Mouse (Mus musculus) embryonic fibroblast, embryonic 13.5 days (primary cell): ENCODE results near the gene Dusp10. TPM values are rescaled to one million over a fixed set of nuclear protein-coding genes. Genes with fewer than 3 reads are reported as not detected.
A peak's percentile ranks its signal among the peaks of the same experiment; 100 is the strongest.

Experiments
- H3K27ac ChIP-seq: 2 replicates; pipeline ENCODE4 v1.5.1; 2012; ENCODE audit warnings: low read length, control low read depth, inconsistent platforms; ENCODE audit not compliant: insufficient read depth
- H3K4me1 ChIP-seq: 2 replicates; pipeline ENCODE4 v1.6.1; 2011; ENCODE audit warnings: low read length; ENCODE audit not compliant: control insufficient read depth, insufficient read depth
- H3K4me3 ChIP-seq: 2 replicates; pipeline ENCODE4 v1.5.1; 2011; ENCODE audit warnings: mild to moderate bottlenecking, control low read depth, low read length; ENCODE audit not compliant: insufficient read depth
- CTCF ChIP-seq: IDR thresholded peaks from 2 replicates; pipeline ENCODE4 v1.5.1; 2011; ENCODE audit warnings: mild to moderate bottlenecking, control low read depth, low read length, moderate library complexity, borderline replicate concordance; ENCODE audit not compliant: insufficient read depth
- POLR2A ChIP-seq: IDR thresholded peaks from 2 replicates; pipeline ENCODE4 v1.6.1; 2011; ENCODE audit warnings: low read depth, mild to moderate bottlenecking, control low read depth, low read length, moderate library complexity
- polyA plus RNA-seq: library from polyadenylated mRNA; stranded (reverse); fragments of >200 nt; gene quantifications from 2 replicates; pipeline ENCODE4 v1.2.4, GENCODE M21; 2011; ENCODE audit warnings: low read depth; ENCODE audit not compliant: missing spikeins, insufficient read length

Dusp10 gene
- polyA plus RNA-seq, 1 experiment: 6.2 TPM

- TF ChIP-seq CTCF (no peak), POLR2A (no peak)
- no peak overlapping the region; the same call in 1 of the 2 replicates for H3K27ac ChIP-seq
These were observed 69.6 kb downstream of the Dusp10 start for GRCm38 (mm10) chr1:184082661-184083060.

GRCm38 (mm10) chr1:184083166-184083565 lies 70.1 kb downstream of the Dusp10 start:
- Histone ChIP-seq H3K27ac (peak overlapping the region; percentile 64), H3K4me1 (peaks cover 10% of the 10 kb centered on the region), H3K4me3 (no peak overlapping the region)
- TF ChIP-seq CTCF: no peak

More at GRCm38 (mm10) chr1:184082661-184083060, 69.6 kb downstream of the Dusp10 start:
- peaks cover 14% of the 10 kb centered on the region for H3K4me1 ChIP-seq
- no peak overlapping the region for H3K4me3 ChIP-seq

- H3K27ac ChIP-seq: peak overlapping the region; percentile 64; the same call in 1 of the 2 replicates
- TF ChIP-seq CTCF (no peak), POLR2A (no peak)
- H3K4me1 ChIP-seq: peaks cover 10% of the 10 kb centered on the region
- H3K4me3 ChIP-seq: no peak overlapping the region
These were observed 71.9 kb downstream of the Dusp10 start for GRCm38 (mm10) chr1:184084961-184085360.

- Histone ChIP-seq H3K4me1 (no peaks in the 10 kb centered on the region), H3K4me3 (no peak overlapping the region), H3K27ac (no peak overlapping the region)
- TF ChIP-seq POLR2A (no peak), CTCF (no peak)
These were observed 77.4 kb downstream of the Dusp10 start for GRCm38 (mm10) chr1:184090515-184090914.

GRCm38 (mm10) chr1:184094914-184095313 lies 81.8 kb downstream of the Dusp10 start:
- no peaks in the 10 kb centered on the region for H3K4me1 ChIP-seq
- TF ChIP-seq POLR2A: no peak
- TF ChIP-seq CTCF: no peak
- H3K4me3 ChIP-seq: no peak overlapping the region
- H3K27ac ChIP-seq: no peak overlapping the region

GRCm38 (mm10) chr1:184100414-184100813 lies 87.3 kb downstream of the Dusp10 start:
- no peak for TF ChIP-seq CTCF
- Histone ChIP-seq H3K4me1 (no peaks in the 10 kb centered on the region), H3K4me3 (no peak overlapping the region), H3K27ac (no peak overlapping the region)

- TF ChIP-seq POLR2A (no peak), CTCF (no peak)
- Histone ChIP-seq H3K4me1 (no peaks in the 10 kb centered on the region), H3K4me3 (no peak overlapping the region), H3K27ac (no peak overlapping the region)
These were observed 88.0 kb downstream of the Dusp10 start for GRCm38 (mm10) chr1:184100927-184101749.

- TF ChIP-seq POLR2A (no peak), CTCF (no peak)
- H3K4me3 ChIP-seq: no peak overlapping the region
- no peak overlapping the region for H3K27ac ChIP-seq
- no peaks in the 10 kb centered on the region for H3K4me1 ChIP-seq
These were observed 88.6 kb downstream of the Dusp10 start for GRCm38 (mm10) chr1:184101750-184102046.

- no peak overlapping the region for H3K27ac ChIP-seq
- TF ChIP-seq POLR2A (no peak), CTCF (no peak)
- no peaks in the 10 kb centered on the region for H3K4me1 ChIP-seq
- H3K4me3 ChIP-seq: no peak overlapping the region
These were observed 93.7 kb downstream of the Dusp10 start for GRCm38 (mm10) chr1:184106832-184107231.

- no peak overlapping the region for H3K4me3 ChIP-seq
- TF ChIP-seq POLR2A (no peak), CTCF (no peak)
- no peaks in the 10 kb centered on the region for H3K4me1 ChIP-seq
- no peak overlapping the region for H3K27ac ChIP-seq
These were observed 94.3 kb downstream of the Dusp10 start for GRCm38 (mm10) chr1:184107448-184107847.

GRCm38 (mm10) chr1:184108254-184108653 lies 95.2 kb downstream of the Dusp10 start:
- no peak for TF ChIP-seq POLR2A
- no peak for TF ChIP-seq CTCF
- Histone ChIP-seq H3K4me1 (no peaks in the 10 kb centered on the region), H3K4me3 (no peak overlapping the region), H3K27ac (no peak overlapping the region)
